Mouse (Mus musculus) B cell, adult 2 months (primary cell): ENCODE measurements around the gene Dll1.

Source experiments
- DNase-seq, 2 experiments: peaks; one replicate each; pipeline ENCODE4 v3.0.0; 2022

Gene Dll1

DNA sequence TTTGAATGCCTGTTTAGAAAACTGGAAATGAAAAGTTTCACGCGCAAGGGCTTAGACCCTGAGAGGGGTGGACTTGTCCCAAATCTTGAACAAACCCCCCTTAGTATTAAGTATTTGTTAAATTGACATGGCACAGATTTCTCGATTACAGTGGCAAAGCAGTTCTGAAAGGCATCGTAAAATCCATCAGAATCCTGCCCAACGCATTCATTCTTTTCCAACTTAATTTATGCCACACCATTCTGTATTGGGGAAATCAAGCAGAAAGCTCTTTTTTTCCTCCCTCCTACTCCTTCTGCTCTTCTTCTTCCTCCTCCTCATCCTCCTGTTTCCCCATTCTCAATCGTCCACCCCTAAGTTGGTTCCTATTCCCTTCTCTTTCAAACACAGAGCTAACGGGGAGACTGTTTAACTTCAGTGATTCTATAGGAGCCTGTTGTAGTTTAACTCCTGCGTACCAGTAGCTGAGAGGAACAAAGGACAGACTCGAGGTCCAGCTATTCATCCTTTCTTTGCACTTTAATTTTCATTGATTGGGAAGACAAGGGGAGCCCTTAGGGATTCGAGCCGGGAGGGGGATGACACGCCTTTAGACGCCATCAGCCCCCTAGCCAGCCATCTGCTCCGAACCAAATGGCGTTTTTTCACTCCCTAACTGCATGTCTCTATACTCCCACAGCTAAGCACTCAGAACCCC lies 1.9 kb upstream of the Dll1 start:
- DNase-seq: no peak

DNA sequence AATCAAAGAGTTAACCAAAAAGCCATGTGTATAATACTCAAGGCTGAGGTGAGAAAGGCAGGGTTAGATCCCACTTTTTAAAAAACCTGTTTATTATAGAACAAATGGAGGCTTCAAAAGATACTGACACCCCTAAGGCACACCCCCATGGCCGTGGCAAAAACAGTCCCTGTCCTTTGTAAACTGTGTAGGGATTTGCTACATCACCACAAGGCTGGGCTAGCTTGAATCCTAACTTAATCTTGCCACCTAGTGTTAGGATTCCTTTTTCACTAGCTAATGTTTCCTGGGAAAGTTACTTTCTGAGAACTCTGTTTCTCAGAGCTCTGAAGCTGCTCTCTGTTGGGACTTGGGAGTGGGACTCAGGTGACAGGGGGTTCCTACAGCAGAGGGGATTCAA lies 1.2 kb upstream of the Dll1 start:
- DNase-seq: no peak

DNA sequence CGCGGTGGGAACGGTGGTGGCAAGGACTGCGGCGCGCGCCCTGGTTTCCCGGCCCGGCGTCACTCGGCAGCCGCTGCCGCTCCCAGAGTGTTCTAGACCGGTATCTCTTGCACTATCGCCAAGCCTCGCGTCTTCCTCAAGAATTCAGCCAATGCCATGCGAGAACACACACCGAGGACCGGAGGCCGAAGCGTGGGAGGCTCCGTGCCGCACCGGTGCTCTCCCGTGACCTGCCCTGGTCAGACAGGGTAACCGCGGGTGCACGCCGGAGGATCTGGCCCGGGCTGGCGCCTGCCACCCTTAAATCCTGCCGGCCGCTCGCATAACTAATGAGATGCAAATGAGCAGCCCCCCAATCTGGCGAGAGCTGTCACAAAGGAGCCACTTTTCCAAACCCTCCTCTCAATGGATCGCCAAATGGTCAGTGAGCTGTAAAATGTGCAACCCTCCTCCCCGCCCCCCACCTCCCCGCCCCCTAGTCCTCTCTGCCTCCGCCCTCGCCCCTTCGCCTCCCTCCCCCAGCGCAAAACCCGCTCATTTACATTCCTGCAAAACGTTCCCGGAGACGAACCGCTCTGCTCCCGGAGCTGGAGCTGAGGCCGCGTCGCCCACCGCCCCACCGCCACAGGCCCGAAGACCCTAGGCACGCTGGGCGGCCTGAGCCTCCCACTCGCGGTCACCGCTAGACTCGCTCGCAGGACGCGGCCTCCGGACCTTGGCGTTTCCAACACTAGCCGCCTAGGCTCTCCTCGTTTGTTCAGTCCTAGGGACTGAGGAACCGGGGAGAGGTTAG lies 775 bp downstream of the Dll1 start:
- peak; percentile 51 to 58 for DNase-seq

DNA sequence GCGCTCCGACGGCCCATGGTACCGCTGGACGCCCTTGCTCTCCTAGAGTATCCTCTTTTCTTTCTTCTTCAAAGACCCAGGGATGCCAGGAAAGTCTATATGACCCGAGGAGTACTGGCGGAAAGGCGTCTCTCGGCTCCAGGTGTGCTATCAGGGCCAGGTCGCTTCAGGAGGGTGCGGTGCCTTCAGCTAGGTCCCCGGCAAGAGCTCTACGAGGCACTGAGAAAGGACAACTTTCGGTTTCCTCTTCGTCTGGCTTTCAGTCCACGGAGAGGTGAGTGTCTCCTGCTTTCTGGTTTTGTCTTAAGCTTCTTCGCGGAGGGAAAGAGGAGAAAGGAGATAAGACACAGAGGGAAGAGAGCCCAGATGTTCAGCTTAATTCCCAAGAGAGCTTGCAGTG lies 1.4 kb downstream of the Dll1 start:
- peak; percentile 46 to 55 for DNase-seq

DNA sequence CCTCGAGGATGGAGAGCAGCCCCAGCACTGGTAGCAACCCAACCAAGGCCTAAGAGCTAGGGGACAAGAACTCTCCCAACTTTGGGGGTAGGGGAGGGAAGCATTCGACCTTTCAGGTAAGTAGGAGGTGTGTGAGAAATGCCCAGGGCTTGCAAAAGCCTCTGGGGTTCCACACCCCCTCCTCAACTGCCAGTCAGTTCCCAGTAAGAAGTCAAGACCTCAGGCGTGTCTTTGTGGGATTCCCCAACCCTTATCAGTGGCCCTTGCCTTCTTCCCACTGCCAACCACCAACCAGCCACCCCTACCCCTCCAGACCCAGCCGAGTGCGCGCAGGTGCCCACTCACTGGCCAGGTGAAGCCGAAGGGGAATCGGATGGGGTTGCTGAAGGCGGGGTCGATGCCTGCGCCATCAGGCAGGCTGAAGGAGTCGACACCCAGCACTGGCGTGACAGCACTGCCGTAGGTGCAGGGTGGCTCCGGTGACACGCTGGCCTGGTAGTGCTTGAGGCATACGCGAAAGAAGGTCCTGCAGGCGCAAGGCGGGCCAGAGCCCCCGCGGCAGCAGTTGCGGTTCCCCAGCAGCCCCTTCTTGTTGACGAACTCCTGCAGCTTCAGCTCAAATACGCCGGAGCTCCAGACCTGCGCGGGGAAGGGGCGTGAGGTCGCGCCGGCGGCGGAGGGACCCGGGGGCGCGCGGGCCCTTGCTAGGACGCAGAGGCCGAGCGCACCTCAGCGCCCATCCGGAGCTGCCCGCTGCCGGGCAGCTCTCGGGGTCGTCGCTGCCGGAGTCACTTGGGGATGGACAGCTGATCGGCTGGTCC lies 2.1 kb downstream of the Dll1 start:
- DNase-seq: peak; percentile 30 to 45

DNA sequence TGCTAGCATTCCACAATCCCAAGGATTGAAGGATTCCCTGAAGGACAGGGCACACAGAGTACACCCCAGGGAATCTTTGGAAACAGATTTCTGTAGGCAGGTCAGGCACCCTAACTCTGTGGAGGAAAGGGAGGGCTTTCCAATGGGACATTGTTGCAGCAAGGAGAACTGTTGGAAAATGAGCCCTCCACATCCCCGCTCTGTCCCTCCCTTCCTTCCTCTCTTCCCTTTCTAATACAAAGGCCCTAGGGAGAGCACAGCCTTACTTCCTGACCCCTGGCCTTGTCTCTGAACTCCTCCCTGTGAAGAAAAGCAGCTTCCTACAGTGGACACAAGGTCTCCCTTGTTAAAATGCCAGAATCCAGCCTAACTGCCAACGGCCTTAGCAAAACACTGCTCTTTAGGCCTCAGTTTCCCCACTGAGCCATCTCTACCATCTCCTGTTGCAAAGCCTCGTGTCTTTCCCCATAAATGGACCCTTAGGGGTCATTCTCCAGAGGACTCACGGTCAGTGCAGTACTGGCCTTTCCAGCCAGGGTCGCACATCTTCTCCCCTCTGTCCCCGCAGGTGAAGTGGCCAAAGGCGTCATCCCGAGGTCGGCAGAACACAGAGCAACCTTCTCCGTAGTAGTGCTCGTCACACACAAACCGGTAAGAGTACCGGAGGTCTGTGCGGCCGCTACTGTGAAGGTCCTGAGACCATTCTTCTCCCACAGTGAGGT lies 3.6 kb downstream of the Dll1 start:
- no peak for DNase-seq

DNA sequence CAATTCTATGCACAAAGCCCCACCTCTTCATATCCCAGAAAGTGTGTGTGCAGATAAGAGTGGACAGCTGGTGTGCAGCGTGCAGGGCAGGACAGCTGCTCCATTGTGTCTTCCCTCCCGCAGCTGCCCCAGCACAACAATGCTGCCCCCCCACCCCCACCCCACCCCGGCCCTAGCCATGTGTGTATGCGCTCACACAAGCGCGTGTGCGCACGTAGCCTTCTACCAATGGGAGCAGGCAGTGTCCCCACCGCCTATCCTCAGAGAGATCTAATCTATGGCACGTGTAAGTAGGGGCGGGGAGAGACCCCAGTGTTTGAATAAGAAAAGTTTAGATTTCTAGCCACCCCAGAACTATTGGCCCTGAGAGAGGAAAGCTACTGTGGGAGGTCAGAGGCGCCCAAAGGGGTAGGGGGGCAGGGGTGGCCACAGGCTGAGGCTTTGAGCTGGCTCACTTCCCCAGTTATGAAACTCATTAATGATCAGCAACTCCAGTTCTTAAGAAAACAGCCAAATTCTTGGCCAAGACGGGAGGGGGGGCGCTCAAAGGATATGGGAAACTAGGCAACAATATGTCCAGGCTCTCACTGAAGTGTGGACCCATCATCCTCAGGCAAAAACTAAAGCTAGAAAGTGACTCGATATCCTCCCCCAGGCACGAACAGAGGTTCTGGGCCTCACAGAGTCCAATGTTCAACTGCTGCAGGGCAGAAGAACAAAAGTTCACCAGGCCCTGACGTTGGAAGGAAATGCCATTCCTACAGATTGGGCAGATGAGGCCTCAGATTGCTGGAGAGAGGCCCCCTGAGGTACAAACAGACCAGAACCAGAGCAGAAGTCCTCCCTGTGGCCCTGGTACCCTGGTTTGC lies 4.5 kb downstream of the Dll1 start:
- DNase-seq: no peak

DNA sequence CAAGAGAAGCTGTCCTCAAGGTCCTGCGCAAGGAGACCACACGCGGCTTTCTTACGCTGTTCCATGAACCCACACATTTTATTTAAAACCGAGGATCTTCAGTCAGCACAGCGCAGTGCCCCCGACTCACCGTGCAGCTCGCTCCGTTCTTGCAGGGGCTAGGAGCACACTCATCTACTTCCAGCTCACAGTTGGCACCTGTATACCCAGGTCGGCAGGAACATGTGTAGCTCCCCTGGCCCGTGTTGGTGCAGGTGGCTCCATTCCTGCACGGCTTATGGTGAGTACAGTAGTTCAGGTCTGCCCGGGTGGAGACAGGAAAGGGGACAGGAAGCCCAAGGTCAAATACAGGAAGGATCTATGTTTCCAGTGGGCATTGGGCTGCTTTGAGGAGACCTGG lies 6.3 kb downstream of the Dll1 start:
- DNase-seq: no peak

DNA sequence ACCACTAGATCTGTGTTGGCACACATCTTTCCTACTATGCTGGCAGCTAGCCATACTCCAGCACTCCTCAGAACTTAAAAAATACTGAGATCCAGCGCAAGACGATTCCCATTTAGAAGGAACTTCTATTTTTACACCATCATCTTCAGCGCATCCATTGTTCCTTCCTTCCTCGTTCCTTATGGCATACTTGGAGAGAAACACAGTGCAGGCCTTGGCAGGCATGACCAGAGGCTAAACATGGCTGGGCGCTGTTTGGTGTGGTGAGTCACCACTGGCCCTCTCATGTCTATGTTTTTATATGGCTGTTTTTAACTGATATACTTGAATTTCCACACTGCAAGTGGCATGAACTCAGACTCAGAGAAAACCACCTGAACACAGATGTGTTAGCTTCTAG lies 11.0 kb downstream of the Dll1 start:
- no peak for DNase-seq

DNA sequence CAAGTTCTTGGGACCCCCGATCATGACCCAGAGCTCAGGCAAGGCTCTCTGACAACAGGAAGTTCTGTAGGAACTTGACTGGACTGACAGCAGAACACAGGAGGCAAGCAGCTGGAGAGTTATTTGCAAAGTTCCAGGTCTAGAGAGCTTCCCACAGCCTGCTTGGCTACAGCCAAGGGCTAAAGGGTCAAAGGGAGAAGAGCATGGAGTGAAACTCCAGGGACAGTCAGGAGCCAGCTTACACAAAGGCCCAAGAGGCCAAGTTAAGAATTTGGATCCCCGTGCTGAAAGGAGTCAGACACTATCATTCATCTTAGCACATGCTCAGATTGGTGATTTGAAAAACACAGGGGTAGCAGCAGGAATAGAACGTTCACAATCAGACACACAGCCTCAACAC lies 13.0 kb downstream of the Dll1 start:
- no peak for DNase-seq

DNA sequence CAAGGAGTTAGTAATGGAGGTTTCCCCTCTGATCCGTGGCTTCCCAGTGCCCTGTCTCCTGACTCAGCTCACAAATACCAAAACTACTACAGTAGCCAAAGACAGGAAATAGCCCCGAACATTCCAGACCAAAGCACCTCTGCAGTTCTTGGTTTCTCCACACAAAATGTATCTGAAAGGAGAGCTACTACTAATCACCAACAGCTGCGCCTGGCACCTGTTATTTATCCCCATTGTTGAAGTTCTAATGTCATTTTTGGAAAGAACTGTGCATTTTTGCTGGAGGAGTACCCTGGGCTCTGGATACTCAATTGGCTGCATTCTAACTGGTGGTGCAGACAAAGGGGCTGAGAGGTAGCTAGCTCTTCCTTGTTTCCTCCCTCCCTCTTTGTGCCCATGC lies 19.6 kb downstream of the Dll1 start:
- no peak for DNase-seq

DNA sequence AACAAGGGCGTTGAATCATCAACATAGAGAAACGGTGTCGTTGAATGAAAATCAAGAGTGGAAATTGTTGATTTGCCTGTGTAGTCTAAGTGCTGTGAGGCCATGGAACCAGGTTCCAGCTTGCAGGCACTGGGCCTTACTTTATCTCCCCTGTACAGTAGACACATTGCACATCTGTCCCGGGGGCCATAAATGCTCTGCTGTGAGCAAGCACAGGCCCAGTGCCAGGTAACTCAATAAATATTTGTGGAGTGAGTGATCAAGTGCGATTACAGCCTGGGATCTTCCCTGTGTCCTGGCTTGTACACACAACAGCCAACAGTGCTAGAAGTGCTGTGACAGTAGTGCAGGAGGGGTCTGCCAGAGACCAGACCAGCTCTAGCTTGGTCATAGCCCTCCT lies 20.1 kb downstream of the Dll1 start:
- no peak for DNase-seq

DNA sequence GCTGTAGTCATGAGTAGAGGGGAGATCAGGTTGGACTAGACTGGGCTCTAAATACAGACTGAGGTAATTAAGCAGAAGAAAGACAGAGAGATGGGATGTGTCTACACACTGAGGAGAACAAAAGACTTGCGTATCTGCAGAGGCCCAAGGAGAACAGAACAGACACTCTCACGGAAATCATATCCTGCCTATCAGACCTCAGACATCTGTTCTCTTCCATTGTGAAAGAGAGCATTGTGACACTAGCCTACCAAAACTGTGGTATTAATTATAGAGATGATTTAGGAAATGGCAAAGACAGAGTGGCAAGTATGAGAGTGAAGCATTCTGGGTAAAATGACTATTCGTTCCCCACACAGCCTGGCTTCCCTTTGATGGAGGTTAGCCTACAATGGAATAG lies 21.6 kb downstream of the Dll1 start:
- DNase-seq: no peak

DNA sequence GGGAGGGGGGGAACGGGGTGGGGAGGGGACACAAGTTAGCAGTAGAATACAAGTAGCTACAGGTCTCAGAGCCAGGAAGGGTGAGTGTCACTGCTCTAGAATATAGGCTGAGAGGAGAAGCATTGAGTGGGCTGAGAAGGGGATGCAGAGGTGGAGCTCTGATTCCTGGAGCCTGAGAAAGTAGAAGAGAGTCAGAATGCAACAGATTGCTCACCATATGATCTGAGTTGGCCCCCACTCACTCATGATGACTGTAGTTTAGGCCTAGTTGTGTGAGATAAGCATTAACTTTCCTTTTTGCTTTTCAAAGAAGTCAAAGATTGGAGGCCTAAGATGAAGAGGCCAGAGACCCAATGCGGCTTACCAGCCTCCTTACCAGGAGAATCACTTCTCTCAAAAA lies 22.7 kb downstream of the Dll1 start:
- DNase-seq: no peak

DNA sequence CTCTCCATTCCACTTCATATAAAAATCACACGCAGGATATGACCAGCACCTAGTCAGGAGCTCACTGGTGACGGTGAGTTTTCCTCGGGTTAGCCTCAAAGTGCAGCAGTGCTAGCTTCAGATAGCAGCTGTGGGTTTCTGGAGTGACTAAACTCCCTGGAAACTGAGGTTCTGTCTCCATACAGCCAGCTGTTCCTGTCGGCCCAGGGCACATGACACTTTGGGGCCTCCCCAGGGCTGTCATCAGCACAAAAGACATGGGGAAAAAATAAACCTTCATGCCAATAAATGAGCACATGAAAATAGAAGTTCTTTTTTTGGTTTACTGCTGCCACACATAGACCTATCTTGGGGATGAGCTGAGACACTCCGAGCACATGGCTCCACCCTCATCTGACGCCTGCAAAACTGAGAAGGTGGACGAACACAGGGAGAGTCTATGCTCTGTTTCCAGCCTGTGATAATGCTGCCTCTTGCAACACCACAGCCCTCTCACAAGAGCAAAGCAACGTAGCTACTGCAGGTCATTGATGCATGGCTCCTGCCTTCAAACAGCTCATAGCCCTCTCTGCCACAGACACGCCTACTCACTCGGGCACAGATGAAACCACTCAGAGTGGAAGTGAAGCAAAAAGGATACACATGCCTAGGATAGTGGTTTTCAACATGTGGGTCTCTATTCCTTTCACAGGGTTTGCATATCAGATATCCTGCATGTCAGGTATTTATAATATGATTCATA lies 23.6 kb downstream of the Dll1 start:
- peak; percentile 65 to 70 for DNase-seq

DNA sequence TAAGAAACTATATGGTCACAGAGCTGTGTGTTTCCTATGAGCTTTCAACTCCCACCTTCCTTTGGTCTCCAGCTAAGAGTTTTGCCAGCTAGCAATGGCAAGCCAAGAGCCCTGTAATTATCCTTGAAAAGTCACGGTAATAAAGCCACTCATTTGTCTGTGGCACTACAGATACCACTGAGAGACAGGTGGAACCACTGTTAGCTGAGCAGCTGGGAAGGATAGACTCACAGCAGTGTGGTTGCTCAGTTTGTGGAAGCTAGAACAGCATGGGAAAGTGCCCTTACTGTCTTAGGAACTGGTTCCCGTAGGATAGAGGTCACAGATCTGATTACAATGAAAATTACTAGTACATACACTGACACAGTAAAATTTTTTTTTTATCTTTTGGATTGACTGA lies 26.5 kb downstream of the Dll1 start:
- DNase-seq: no peak

DNA sequence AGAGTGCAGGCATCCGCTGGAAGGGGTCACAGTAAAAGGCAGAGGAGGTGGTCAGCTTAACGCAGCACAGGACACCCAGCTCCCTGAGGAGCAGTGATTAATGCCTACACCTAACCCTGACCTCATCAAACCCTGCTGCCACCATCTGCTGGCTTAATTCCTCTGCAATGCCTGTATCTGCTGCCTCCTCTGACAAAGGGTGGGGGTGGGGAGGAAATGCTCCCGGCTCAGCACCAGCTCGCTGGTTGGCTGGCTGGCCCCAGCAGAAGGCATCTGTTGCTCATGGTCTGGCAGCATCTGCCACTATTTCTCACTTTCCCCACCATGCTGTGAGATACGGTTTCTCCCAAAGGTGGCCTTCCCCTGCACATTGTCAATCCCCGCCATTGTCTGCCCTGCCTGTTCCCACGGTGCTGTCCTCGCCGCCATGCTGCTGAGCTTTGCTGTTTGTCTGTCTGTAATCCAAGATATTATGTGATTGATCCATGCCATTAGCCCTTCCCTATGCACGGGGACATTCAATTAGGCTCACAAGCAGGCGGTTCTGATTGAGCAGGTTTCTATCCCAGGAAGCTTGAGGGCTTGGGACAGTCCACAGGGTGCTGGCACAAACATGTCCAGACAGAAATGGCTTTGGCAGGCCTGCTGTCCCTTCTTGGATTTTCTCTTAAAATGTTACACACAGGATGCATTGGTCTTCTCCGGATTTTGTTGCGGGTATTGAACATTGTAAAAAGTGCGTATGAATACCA lies 33.4 kb downstream of the Dll1 start:
- DNase-seq: no peak

DNA sequence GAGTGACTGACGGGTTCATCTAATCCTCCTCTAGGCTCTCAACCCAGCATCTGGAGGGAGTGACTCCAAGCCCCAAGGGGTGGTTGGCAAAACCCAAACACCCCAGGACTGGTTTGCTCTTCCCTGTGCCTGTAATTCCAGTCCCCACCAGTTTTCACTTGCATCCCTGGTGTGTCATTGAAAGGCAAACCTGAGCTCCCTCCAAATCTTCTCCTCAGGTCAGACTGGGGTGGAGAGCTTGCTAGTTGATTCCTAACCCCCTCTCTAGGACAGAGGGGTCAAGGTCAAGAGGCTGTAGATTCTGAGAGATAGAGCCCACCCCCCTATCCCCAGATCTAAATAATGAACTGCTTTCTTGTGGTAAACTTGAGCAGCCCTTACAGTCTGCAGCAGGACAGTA lies 38.8 kb downstream of the Dll1 start:
- DNase-seq: no peak

DNA sequence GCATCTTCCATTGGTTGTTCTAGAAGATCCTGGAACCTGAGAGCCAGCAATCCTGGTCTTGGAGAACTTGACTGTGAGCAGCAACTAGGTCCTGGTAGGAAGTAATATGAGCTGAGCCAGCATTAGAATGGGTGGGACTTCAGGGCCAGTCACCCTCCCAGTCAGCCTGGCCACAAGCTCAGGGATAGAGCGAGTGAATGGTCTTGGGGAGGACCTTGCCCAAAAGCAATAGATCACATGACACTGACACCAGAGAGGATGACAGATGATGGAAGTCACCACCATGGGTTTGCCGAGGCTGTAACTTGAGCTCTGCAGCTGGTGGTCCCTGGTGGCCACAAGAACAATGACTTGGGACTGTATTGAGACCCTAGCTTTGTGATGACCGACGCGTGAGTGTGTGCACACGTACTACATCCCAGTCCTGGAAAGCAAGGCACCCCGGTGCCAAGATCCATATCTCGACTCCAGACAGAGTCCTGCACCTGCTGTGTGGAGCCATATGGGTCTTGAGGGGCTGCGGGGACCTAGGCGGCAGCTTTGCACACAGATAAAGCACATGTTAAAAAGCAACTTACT lies 46.8 kb downstream of the Dll1 start:
- no peak for DNase-seq

DNA sequence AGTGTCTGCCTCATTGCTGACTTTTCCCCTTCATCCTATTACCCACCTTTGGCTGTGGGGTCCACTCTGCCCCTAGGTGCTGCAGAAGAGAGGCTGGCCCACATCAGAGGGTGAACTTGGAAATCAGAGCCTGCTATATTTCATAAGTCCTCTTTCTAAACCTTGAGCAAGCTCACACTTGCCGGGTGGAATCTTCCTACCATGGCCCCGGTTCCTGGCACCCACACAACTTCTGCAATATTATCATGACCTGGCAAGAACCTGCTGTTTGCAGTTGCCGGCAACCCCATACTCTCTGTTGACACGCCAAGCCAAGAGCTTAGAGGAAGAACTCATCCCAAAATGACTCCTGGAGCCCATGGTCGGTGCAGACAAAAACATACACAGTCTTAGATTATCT lies 49.6 kb downstream of the Dll1 start:
- no peak for DNase-seq
